Mouse (Mus musculus): ENCODE results near the gene Gatad2b. TPM values are rescaled to one million over a fixed set of nuclear protein-coding genes. Genes with fewer than 3 reads are reported as not detected.
"Not testable (repeated sequence)": the region's sequence is repeated elsewhere in the genome, so short reads cannot be mapped to it uniquely, and the experiment has no call there.

Gatad2b gene
- total RNA-seq, 2 experiments from 2014 or later: 90.0 to 112 TPM

- no peak for DNase-seq (ENCODE audit: extremely low spot score in 1 of 2, low spot score in 1 of 2)
These were observed 1.1 kb downstream of the Gatad2b start for GRCm38 (mm10) chr3:90294064-90294440.

- DNase-seq (ENCODE audit: extremely low spot score in 1 of 2, low spot score in 1 of 2): no peak
These were observed 1.7 kb downstream of the Gatad2b start for GRCm38 (mm10) chr3:90294651-90295050.

- no peak for DNase-seq (ENCODE audit: extremely low spot score in 1 of 2, low spot score in 1 of 2)
These were observed 12.8 kb downstream of the Gatad2b start for GRCm38 (mm10) chr3:90305801-90306200.

GRCm38 (mm10) chr3:90309589-90309988, 16.6 kb downstream of the Gatad2b start:
- no peak for DNase-seq (ENCODE audit: extremely low spot score in 1 of 2, low spot score in 1 of 2)

GRCm38 (mm10) chr3:90313367-90313766, 20.4 kb downstream of the Gatad2b start:
- no peak for DNase-seq (ENCODE audit: extremely low spot score in 1 of 2, low spot score in 1 of 2)

- no peak for DNase-seq (ENCODE audit: extremely low spot score in 1 of 2, low spot score in 1 of 2)
These were observed 21.3 kb downstream of the Gatad2b start for GRCm38 (mm10) chr3:90314241-90314640.

- no peak for DNase-seq (ENCODE audit: extremely low spot score in 1 of 2, low spot score in 1 of 2)
These were observed 29.3 kb downstream of the Gatad2b start for GRCm38 (mm10) chr3:90322289-90322688.

- DNase-seq (ENCODE audit: extremely low spot score in 1 of 2, low spot score in 1 of 2): peak; percentile 33 to 68
These were observed 30.1 kb downstream of the Gatad2b start for GRCm38 (mm10) chr3:90323119-90323518.

GRCm38 (mm10) chr3:90332485-90332884, 39.5 kb downstream of the Gatad2b start:
- DNase-seq (ENCODE audit: extremely low spot score in 1 of 2, low spot score in 1 of 2): no peak

GRCm38 (mm10) chr3:90335517-90335916, 42.5 kb downstream of the Gatad2b start:
- DNase-seq (ENCODE audit: extremely low spot score in 1 of 2, low spot score in 1 of 2): no peak

- DNase-seq (ENCODE audit: extremely low spot score in 1 of 2, low spot score in 1 of 2): no peak
These were observed 45.2 kb downstream of the Gatad2b start for GRCm38 (mm10) chr3:90338190-90338589.

- no peak for DNase-seq (ENCODE audit: extremely low spot score in 1 of 2, low spot score in 1 of 2)
These were observed 47.2 kb downstream of the Gatad2b start for GRCm38 (mm10) chr3:90340177-90340576.

- DNase-seq (ENCODE audit: extremely low spot score in 1 of 2, low spot score in 1 of 2): not testable (repeated sequence)
These were observed 49.9 kb downstream of the Gatad2b start for GRCm38 (mm10) chr3:90342853-90343252.

GRCm38 (mm10) chr3:90347847-90348246, 54.9 kb downstream of the Gatad2b start:
- DNase-seq (ENCODE audit: extremely low spot score in 1 of 2, low spot score in 1 of 2): no peak

GRCm38 (mm10) chr3:90357959-90358358, 65.0 kb downstream of the Gatad2b start:
- no peak for DNase-seq (ENCODE audit: extremely low spot score in 1 of 2, low spot score in 1 of 2)

- no peak for DNase-seq (ENCODE audit: extremely low spot score in 1 of 2, low spot score in 1 of 2)
These were observed 66.3 kb downstream of the Gatad2b start for GRCm38 (mm10) chr3:90359230-90359629.

GRCm38 (mm10) chr3:90361476-90361875, 68.5 kb downstream of the Gatad2b start:
- no peak for DNase-seq (ENCODE audit: extremely low spot score in 1 of 2, low spot score in 1 of 2)

GRCm38 (mm10) chr3:90362346-90362745, 69.4 kb downstream of the Gatad2b start:
- no peak for DNase-seq (ENCODE audit: extremely low spot score in 1 of 2, low spot score in 1 of 2)

- DNase-seq (ENCODE audit: extremely low spot score in 1 of 2, low spot score in 1 of 2): no peak
These were observed 74.1 kb downstream of the Gatad2b start for GRCm38 (mm10) chr3:90367001-90367632.

GRCm38 (mm10) chr3:90369041-90369440, 76.1 kb downstream of the Gatad2b start:
- no peak for DNase-seq (ENCODE audit: extremely low spot score in 1 of 2, low spot score in 1 of 2)

- no peak for DNase-seq (ENCODE audit: extremely low spot score in 1 of 2, low spot score in 1 of 2)
These were observed 78.9 kb downstream of the Gatad2b start for GRCm38 (mm10) chr3:90371857-90372256.

GRCm38 (mm10) chr3:90372817-90373216, 79.8 kb downstream of the Gatad2b start:
- DNase-seq (ENCODE audit: extremely low spot score in 1 of 2, low spot score in 1 of 2): no peak

Measured in layer of hippocampus, postnatal 25 days (tissue).